Mouse (Mus musculus) activated CD4-positive, CD25-positive, alpha-beta regulatory T cell, adult 9 weeks (primary cell): ENCODE results near the gene Arhgap27. TPM values are rescaled to one million over a fixed set of nuclear protein-coding genes. Genes with fewer than 3 reads are reported as not detected.

Experiments used
- polyA plus RNA-seq: library from polyadenylated mRNA; unstranded; fragments of 100-300 nt; shearing (Covaris generic); gene quantifications from one replicate; pipeline ENCODE4 v1.2.1, GENCODE M21; 2017

Gene Arhgap27
- 105 TPM for polyA plus RNA-seq

DNA sequence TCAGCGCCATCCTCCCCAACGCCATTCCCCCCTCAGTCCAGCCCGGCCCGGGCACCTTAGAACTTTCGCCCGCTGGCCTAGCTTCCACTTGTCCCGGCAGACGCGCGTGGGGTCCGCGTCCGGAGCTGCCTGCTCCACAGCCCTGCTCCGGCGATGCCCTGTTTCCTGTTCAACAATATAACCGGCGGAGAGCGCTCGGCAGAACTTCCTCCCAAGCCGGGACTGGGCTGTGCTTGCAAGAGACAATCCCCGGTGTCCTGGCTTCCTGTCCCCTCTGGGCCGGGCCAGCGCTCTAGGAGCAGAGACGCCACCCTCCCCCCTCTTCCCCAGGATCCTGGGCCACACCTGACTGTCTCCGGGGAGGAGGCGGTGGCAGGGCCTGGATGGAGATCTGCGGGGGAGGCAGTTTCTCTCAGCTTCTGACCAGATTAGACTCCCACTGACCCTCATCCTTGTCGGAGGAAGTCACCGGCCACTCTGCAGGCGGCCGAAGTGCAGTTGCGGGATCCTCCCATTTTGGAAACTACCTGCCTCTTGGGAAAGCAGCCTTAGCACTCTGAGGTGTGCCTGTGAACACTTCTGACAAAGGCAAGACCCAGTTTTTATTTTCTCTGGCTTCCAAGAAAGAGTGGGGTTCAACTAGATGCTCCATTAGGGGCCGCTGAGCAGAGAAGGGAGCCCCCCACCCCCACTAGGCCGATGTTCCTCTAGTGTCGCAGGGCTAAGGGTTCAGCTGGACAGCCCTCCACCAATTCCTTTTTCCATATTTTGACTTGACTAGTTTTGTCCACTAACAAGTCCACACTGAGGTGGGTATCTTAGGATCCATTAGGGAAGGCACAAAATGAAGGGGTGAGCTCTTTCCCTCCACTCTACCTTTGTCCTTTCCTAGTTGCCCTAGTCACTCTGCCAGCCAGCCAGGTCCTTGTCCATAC is at the start of gene Arhgap27:
Arhgap27 (minus strand) TSS at position 479 of the 935 bp plus-strand sequence.

DNA sequence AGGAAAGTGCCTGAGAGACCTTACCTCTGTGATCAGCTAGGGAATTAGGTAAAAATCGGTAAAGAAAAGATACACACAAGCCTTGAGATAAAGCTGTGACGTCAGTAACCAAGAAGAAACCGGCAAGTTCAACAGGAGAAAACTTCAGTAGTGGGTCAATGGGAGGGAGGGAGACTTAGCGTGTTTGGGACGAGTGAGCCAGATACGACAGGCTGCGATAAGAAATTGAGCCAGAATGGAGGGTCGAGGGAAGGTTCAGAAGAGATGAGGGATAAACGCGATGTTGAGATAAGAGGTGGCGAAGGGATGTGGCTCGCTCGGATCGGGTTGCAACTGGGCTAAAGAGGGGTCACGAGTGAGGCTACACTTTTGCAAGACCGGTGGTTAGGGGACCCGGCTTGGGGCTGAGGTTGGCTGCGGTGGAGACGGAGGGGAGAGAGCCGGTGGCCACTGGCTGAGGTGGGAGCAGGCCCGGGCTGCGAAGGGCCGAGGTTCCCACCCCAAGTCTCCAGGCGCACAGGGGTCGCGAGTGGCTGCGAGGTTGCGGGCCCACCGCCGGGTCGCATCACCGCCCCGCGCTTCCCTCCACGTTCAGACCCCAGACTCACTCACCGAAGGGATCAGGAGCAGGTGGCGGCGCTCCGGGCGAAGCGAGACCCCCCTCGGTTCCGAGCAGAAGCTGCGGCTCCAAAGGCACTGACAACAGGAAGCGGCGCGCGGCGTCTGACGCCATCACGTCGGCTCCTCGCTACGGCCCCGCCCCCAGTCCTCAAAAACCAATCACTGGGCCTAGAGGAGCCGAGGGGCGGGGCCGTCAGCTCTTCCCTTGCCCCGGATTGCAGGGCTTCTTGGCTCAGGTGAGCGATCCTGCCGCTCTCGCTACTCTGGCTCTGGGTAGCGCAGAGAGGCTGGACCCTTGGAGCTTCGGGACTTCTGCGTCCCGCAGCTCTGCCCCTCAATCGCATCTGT is 48.8 kb upstream of the Arhgap27 start, which contains the start of gene Plekhm1:
Plekhm1 (minus strand) TSS at position 707 of the 969 bp plus-strand sequence.

Other genes starting within 250 kb of the Arhgap27 start
- 4.8 TPM for gene Hexim1, start 247.5 kb downstream of the Arhgap27 start, polyA plus RNA-seq
- 5.8 TPM for gene Hexim2, start 231.3 kb downstream of the Arhgap27 start, polyA plus RNA-seq
- gene Fmnl1, start 192.6 kb downstream of the Arhgap27 start, polyA plus RNA-seq: 93.3 TPM
- not detected for gene 1700023F06Rik, start 155.1 kb downstream of the Arhgap27 start, polyA plus RNA-seq
- not detected for gene Spata32, start 145.3 kb downstream of the Arhgap27 start, polyA plus RNA-seq
- 34.0 TPM for gene Map3k14, start 96.2 kb downstream of the Arhgap27 start, polyA plus RNA-seq
- 23.7 TPM for gene Plekhm1, start 49.0 kb upstream of the Arhgap27 start, polyA plus RNA-seq
- gene Lrrc37a, start 140.9 kb upstream of the Arhgap27 start, polyA plus RNA-seq: not detected